Comparison of ENCODE assay signal across 23 mouse cellular contexts in the genomic region with DNA sequence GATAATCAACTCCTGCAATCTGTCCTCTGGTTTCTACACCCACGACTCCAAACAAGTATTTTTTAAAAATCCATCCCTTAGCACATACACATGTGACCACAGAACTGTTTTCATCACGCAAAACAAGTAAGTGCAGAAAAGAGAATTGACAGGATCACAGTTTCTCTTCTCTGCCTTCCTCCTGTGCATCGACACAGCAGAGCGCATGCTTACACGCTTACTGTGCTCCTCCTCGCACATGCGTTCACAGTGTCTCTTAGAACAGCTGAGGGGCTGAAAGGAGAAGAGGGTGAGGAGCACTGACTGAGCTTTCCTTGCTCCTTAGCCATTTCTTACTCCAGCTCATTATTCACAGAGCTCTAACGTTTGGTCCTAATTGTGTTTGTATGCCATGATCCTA. TPM values are rescaled to one million over a fixed set of nuclear protein-coding genes. Genes with fewer than 3 reads are reported as not detected.
DNase-seq lines count a peak whose midpoint lies in the region; ATAC-seq lines count a peak whose summit lies in the region.
"Had no signal": no experiment of that assay in that cellular context is flagged by ENCODE, and none has a peak within 500 bp of the region (broad histone marks: within the 10 kb centered on the region; RNA-seq: fewer than 3 reads in every experiment).

No protein-coding gene starts in this region.

- H3K27ac ChIP-seq in heart, embryonic 14.5 days (replicated peaks in 1 of 2; ENCODE audit: control insufficient read depth in 1 of 2, insufficient read depth in 1 of 2, low read depth in 2 of 2, low read length in 2 of 2) = peak overlapping the region; percentile 20 to 24; a peak in 1 of 4 replicates
- no peak overlapping the region for H3K27ac ChIP-seq in heart, embryonic 12.5 days (ENCODE audit: poor library complexity, severe bottlenecking)
- H3K27ac ChIP-seq: embryonic facial prominence, embryonic 13.5 days; forebrain, embryonic 12.5 days; hindbrain, embryonic 10.5 days; left cerebral cortex, adult 2 months; limb, embryonic 13.5 days; neural tube, embryonic 13.5 days; stomach, embryonic 15.5 days had no signal

- peaks cover 7 to 22% of the 10 kb centered on the region in 2 experiments for H3K4me1 ChIP-seq in heart, embryonic 14.5 days (ENCODE audit: control insufficient read depth in 2 of 2, insufficient read depth in 2 of 2, low read length in 2 of 2)
- peaks cover 16% of the 10 kb centered on the region for H3K4me1 ChIP-seq in heart, embryonic 12.5 days (replicated peaks)

- H3K9ac ChIP-seq in heart, embryonic 14.5 days (ENCODE audit: low read length) = no peak overlapping the region
- H3K9ac ChIP-seq in heart, embryonic 12.5 days = no peak overlapping the region
- H3K9ac ChIP-seq: embryonic facial prominence, embryonic 13.5 days; forebrain, embryonic 12.5 days; limb, embryonic 13.5 days; neural tube, embryonic 13.5 days; stomach, embryonic 15.5 days had no signal

- no peaks in the 10 kb centered on the region for H3K27me3 ChIP-seq in heart, embryonic 14.5 days (ENCODE audit: control insufficient read depth, insufficient read depth, low read length)
- no peaks in the 10 kb centered on the region for H3K27me3 ChIP-seq in heart, embryonic 12.5 days (replicated peaks)
- H3K27me3 ChIP-seq: CH12.LX; embryonic facial prominence, embryonic 13.5 days; forebrain, embryonic 12.5 days; limb, embryonic 13.5 days; neural tube, embryonic 13.5 days; Patski; stomach, embryonic 15.5 days had no signal

- no peak for ATAC-seq in heart, embryonic 14.5 days (ENCODE audit: insufficient number of reproducible peaks, insufficient read depth, low FRiP score, low read depth)
- no peak for ATAC-seq in heart, embryonic 12.5 days (ENCODE audit: insufficient number of reproducible peaks, low FRiP score)
- ATAC-seq in erythroid progenitor cell, adult 5-6 weeks (replicated peaks; ENCODE audit: low FRiP score, poor library complexity, severe bottlenecking) = 0 out of 2 replicates have a peak, but pooled peaks have one; percentile 32
- ATAC-seq in neutrophil, adult 5-6 weeks (ENCODE audit: extremely low read depth, insufficient number of reproducible peaks, low FRiP score, poor library complexity, severe bottlenecking) = peak; percentile 48

- H3K4me3 ChIP-seq in heart, embryonic 14.5 days (ENCODE audit: control insufficient read depth in 1 of 2, insufficient read depth in 1 of 2, low read depth in 1 of 2, low read length in 2 of 2) = no peak overlapping the region
- H3K4me3 ChIP-seq in heart, embryonic 12.5 days = no peak overlapping the region
- H3K4me3 ChIP-seq: embryonic facial prominence, embryonic 13.5 days; forebrain, embryonic 12.5 days; hindbrain, embryonic 10.5 days; left cerebral cortex, adult 2 months; limb, embryonic 13.5 days; neural tube, embryonic 13.5 days; stomach, embryonic 15.5 days had no signal

- peak; percentile 67 for DNase-seq in A20 (ENCODE audit: low read depth, low spot score)
- DNase-seq in cerebellum, adult 11 months = no peak
- no peak for DNase-seq in adrenal gland, postnatal 14 days
- DNase-seq in kidney, postnatal 4 days = no peak
- DNase-seq: adrenal gland, adult 8-10 months; cerebellum, postnatal 36 days; kidney, adult 11 months; lung, adult 2 months; right cerebral cortex, adult 18-20 months had no signal

- no peaks in the 10 kb centered on the region for H3K36me3 ChIP-seq in heart, embryonic 14.5 days (ENCODE audit: control insufficient read depth, insufficient read depth, low read length)
- H3K36me3 ChIP-seq in heart, embryonic 12.5 days = no peaks in the 10 kb centered on the region
- H3K36me3 ChIP-seq: embryonic facial prominence, embryonic 13.5 days; forebrain, embryonic 12.5 days; hindbrain, embryonic 10.5 days; limb, embryonic 13.5 days; neural tube, embryonic 13.5 days; stomach, embryonic 15.5 days had no signal

- no peak overlapping the region for H3K4me2 ChIP-seq in heart, embryonic 14.5 days (ENCODE audit: low read length)
- H3K4me2 ChIP-seq in heart, embryonic 12.5 days = no peak overlapping the region
- H3K4me2 ChIP-seq: embryonic facial prominence, embryonic 13.5 days; forebrain, embryonic 12.5 days; limb, embryonic 13.5 days; midbrain, embryonic 11.5 days; neural tube, embryonic 13.5 days; stomach, embryonic 15.5 days had no signal

- 74% methylated on average over 8 of the region's 8 CpGs for WGBS in heart, embryonic 14.5 days
- 77% methylated on average over 8 of the region's 8 CpGs for WGBS in heart, embryonic 12.5 days

- H3K9me3 ChIP-seq in heart, embryonic 14.5 days (ENCODE audit: control insufficient read depth, low read length) = no peaks in the 10 kb centered on the region
- H3K9me3 ChIP-seq in heart, embryonic 12.5 days (replicated peaks) = no peaks in the 10 kb centered on the region
- H3K9me3 ChIP-seq: embryonic facial prominence, embryonic 13.5 days; forebrain, embryonic 12.5 days; hindbrain, embryonic 10.5 days; limb, embryonic 13.5 days; neural tube, embryonic 13.5 days; stomach, embryonic 15.5 days had no signal

RNA-seq across cellular contexts. Expression of gene Prkacb, which starts 33.9 kb away (rescaled TPM):
- polyA plus RNA-seq in heart, embryonic 14.5 days (2014; fragmentation: Nextera tagmentation; extraction: Ambion mirVana) = 55.2 and 59.0 TPM in 2 replicates
- 64.8 and 66.0 TPM in 2 replicates for polyA plus RNA-seq in heart, embryonic 12.5 days (2016; fragmentation: Nextera tagmentation; extraction: Ambion mirVana)
- total RNA-seq in erythroid progenitor cell, adult 5-6 weeks (2015; ENCODE audit: low replicate concordance) = 12.6 and 15.9 TPM in 2 replicates
- total RNA-seq in erythroid progenitor cell, adult 5-6 weeks (2017; ENCODE audit: low replicate concordance) = 13.5 and 18.2 TPM in 2 replicates
- 67.4 and 71.8 TPM in 2 replicates for total RNA-seq in neutrophil, adult 5-6 weeks (2017)
- total RNA-seq in adrenal gland, postnatal 14 days (2021) = 103 and 114 TPM in 2 replicates

Comparison
In these comparisons a context has a peak if more than half of its experiments do, and no peak if none do; other contexts are left out.
1. ATAC-seq: peak in erythroid progenitor cell, adult 5-6 weeks (single experiment) and neutrophil, adult 5-6 weeks (single experiment); none in heart, embryonic 14.5 days (single experiment) and heart, embryonic 12.5 days (single experiment).